Mouse (Mus musculus) neural tube, embryonic 12.5 days (tissue): Measurements from ENCODE around the gene Dclk1. TPM values are rescaled to one million over a fixed set of nuclear protein-coding genes. Genes with fewer than 3 reads are reported as not detected.
A peak's percentile ranks its signal among the peaks of the same experiment; 100 is the strongest.

Experiments
- ATAC-seq: fragments of 200-750 bp; cut with Nextera tagmentation; 2 replicates; pipeline ENCODE4 v1.8.0; 2017; ENCODE audit warnings: low read depth, mild to moderate bottlenecking, moderate TSS enrichment, moderate library complexity; ENCODE audit not compliant: low FRiP score
- H3K27ac ChIP-seq: fragments of 300-500 bp; sonication (generic); 2 replicates; pipeline ENCODE4 v1.5.1; 2016
- H3K27me3 ChIP-seq: fragments of 300-500 bp; sonication (generic); replicated peaks from 2 replicates; pipeline ENCODE4 v1.6.1; 2016; ENCODE audit warnings: mild to moderate bottlenecking
- H3K36me3 ChIP-seq: fragments of 300-500 bp; sonication (generic); 2 replicates; pipeline ENCODE4 v1.6.1; 2016; ENCODE audit warnings: mild to moderate bottlenecking
- H3K4me1 ChIP-seq: fragments of 300-500 bp; sonication (generic); 2 replicates; pipeline ENCODE4 v1.6.1; 2016
- H3K4me2 ChIP-seq: fragments of 300-500 bp; sonication (generic); replicated peaks from 2 replicates; pipeline ENCODE4 v1.6.1; 2016; ENCODE audit warnings: mild to moderate bottlenecking
- H3K4me3 ChIP-seq: fragments of 300-500 bp; sonication (generic); 2 replicates; pipeline ENCODE4 v1.5.1; 2016
- H3K9ac ChIP-seq: fragments of 300-500 bp; sonication (generic); 2 replicates; pipeline ENCODE4 v1.6.1; 2016; ENCODE audit warnings: mild to moderate bottlenecking
- H3K9me3 ChIP-seq: fragments of 300-500 bp; sonication (generic); 2 replicates; pipeline ENCODE4 v1.6.1; 2016; ENCODE audit warnings: mild to moderate bottlenecking
- WGBS: fragments of 180-500 bp; shearing (Covaris S2); methylation state at CpG from one replicate; pipeline ENCODE4 v1.1.7; 2016; 5-methylcytosine and 5-hydroxymethylcytosine counted together
- polyA plus RNA-seq: library from polyadenylated mRNA; unstranded; fragments of >200 nt; fragmentation: Nextera tagmentation; extraction: Ambion mirVana; gene quantifications from 2 replicates; pipeline ENCODE4 v1.2.1, GENCODE M21; 2016

Dclk1 gene
- polyA plus RNA-seq, 1 experiment from 2014 or later = 171 TPM

- Histone ChIP-seq H3K4me3 (no peak overlapping the region), H3K9me3 (no peaks in the 10 kb centered on the region), H3K36me3 (no peaks in the 10 kb centered on the region), H3K4me1 (peaks cover 7% of the 10 kb centered on the region), H3K9ac (no peak overlapping the region), H3K4me2 (no peak overlapping the region), H3K27me3 (no peaks in the 10 kb centered on the region), H3K27ac (no peak overlapping the region)
- WGBS = 81% methylated on average over 10 of the region's 10 CpGs
- ATAC-seq = no peak
These were observed 327.4 kb downstream of the Dclk1 start for GRCm38 (mm10) chr3:55569539-55569938.

- Histone ChIP-seq H3K27ac (no peak overlapping the region), H3K4me1 (peaks cover 7% of the 10 kb centered on the region)
- 85% methylated on average over 3 of the region's 3 CpGs for WGBS
These were observed 328.9 kb downstream of the Dclk1 start for GRCm38 (mm10) chr3:55571034-55571433.

GRCm38 (mm10) chr3:55571552-55572296 is 329.6 kb downstream of the Dclk1 start:
- Histone ChIP-seq H3K4me3 (no peak overlapping the region), H3K27ac (0 out of 2 replicates have a peak overlapping the region, but pooled peaks have one; percentile 53), H3K9me3 (no peaks in the 10 kb centered on the region), H3K27me3 (no peaks in the 10 kb centered on the region), H3K9ac (no peak overlapping the region), H3K36me3 (no peaks in the 10 kb centered on the region), H3K4me2 (peak overlapping the region; percentile 15; the same call in 1 of the 2 replicates), H3K4me1 (peaks cover 7% of the 10 kb centered on the region)
- ATAC-seq = peak; percentile 84
- 39% methylated on average over 11 of the region's 11 CpGs for WGBS

More at GRCm38 (mm10) chr3:55571034-55571433, 328.9 kb downstream of the Dclk1 start:
- no peak overlapping the region for H3K9ac ChIP-seq
- no peaks in the 10 kb centered on the region for H3K27me3 ChIP-seq
- H3K36me3 ChIP-seq = no peaks in the 10 kb centered on the region
- no peak overlapping the region for H3K4me2 ChIP-seq
- no peak for ATAC-seq
- no peaks in the 10 kb centered on the region for H3K9me3 ChIP-seq
- H3K4me3 ChIP-seq = no peak overlapping the region

DNA sequence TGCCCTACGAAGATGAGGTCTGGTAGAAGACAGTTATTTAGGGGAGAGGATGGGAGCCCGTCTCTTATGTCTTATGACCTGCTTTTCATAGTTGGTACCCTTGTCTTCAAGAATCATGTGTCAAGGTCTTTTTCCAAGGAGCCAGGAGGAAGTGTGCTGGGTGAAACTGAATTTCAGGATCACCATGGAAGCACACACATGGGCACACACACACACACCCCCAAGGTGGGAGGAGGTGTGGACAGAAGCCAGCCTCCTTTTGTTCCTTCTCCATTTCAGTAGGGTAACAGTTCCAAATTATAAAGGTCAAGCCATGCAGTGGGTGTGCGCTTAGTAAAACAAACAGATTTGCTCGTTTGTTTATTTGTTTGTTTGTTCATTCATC is 330.1 kb downstream of the Dclk1 start:
- peak; percentile 48; the same call in 1 of the 2 replicates for ATAC-seq
- Histone ChIP-seq H3K4me1 (peaks cover 7% of the 10 kb centered on the region), H3K9me3 (no peaks in the 10 kb centered on the region), H3K27me3 (no peaks in the 10 kb centered on the region), H3K4me2 (no peak overlapping the region; the same call in 1 of the 2 replicates), H3K27ac (peak overlapping the region; percentile 53; the same call in 1 of the 2 replicates), H3K36me3 (no peaks in the 10 kb centered on the region), H3K4me3 (no peak overlapping the region), H3K9ac (no peak overlapping the region)
- 69% methylated on average over 4 of the region's 4 CpGs for WGBS

- Histone ChIP-seq H3K4me2 (no peak overlapping the region), H3K9ac (no peak overlapping the region), H3K27me3 (no peaks in the 10 kb centered on the region), H3K27ac (no peak overlapping the region), H3K9me3 (no peaks in the 10 kb centered on the region), H3K4me3 (no peak overlapping the region), H3K36me3 (no peaks in the 10 kb centered on the region), H3K4me1 (peaks cover 7% of the 10 kb centered on the region)
- 57% methylated on average over 4 of the region's 4 CpGs for WGBS
- ATAC-seq = no peak
These were observed 331.8 kb downstream of the Dclk1 start for GRCm38 (mm10) chr3:55574003-55574402.

DNA sequence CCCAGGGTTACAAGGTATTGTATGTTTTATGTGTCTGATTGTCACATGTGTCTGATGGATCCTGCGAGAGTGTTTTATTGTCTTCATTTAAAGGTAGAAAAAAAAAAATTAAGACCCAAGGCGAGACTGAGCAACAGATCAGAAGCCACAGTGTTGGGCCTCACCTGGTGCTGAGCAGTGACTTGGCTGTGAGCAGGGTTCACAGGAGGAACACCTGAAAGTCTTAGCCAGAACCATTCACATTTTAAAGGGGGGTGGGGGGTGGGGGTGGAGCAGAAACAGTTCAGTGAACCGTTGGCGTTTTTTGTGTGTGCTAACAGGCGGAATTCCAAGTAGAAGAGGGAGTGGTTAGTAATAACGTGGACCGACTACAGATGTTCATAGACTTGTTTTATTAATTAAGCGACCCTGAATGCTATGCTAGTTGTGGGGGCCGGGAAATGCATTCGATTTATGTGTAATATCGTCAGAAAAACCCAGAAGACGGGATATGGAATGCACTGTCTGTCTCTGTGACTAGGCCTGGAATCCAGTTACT is 345.3 kb downstream of the Dclk1 start:
- Histone ChIP-seq H3K27ac (0 out of 2 replicates have a peak overlapping the region, but pooled peaks have one; percentile 50), H3K9me3 (no peaks in the 10 kb centered on the region), H3K36me3 (no peaks in the 10 kb centered on the region), H3K4me1 (peaks cover 16% of the 10 kb centered on the region), H3K4me3 (no peak overlapping the region), H3K4me2 (peak overlapping the region; percentile 39), H3K9ac (0 out of 2 replicates have a peak overlapping the region, but pooled peaks have one; percentile 22), H3K27me3 (no peaks in the 10 kb centered on the region)
- 0 out of 2 replicates have a peak, but pooled peaks have one; percentile 22 for ATAC-seq
- WGBS = 31% methylated on average over 12 of the region's 12 CpGs

DNA sequence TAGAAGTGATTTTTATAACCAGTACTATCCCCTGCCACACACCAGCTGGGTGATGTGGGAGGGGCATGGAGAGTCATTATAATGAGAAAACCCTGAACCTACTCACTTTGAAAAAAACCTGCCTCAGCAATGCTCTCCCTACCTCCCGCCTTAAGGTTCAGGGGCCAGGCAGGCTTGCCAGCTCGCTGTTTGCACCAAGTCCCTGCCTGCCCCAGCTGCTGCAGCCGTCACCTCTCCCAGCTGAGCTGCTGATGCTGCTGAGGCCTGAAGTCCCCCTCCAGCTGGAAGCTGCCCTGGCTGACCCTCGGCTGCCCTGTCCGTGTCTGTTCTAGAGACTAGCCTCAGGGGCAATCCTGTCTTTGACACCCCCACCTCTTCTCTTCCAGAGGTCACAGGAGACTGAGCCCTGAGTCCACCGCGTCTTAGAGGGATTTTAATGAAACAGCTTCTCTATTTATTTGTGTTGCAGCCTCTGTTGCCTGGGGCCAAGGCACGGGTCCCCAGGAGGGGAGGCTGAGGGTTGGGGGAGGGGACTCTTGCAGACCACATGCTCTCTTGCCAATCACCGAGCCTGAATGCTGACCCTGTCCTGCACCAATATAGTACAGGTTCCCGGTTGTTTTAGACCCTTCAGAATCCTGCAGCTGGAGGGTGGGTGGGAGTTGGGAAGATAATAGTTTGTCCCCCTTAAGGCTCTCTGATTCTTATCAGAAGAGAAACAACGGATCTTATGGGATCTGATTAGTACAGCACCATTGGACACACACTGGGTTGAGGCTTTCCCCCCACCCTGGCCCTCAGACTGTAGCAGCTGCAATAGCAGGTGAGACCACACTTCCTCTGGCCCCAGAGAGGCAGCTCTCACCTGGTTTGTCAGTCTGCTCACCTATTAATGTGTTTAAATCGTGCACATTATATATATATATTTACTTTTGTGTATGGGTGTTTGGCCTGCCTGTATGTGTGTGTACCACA is 346.1 kb downstream of the Dclk1 start:
- WGBS = 11% methylated on average over 12 of the region's 12 CpGs
- ATAC-seq = peak; percentile 84

More for the DNA sequence above, 346.1 kb downstream of the Dclk1 start:
- H3K27ac ChIP-seq = 0 out of 2 replicates have a peak overlapping the region, but pooled peaks have one; percentile 50
- H3K4me3 ChIP-seq = no peak overlapping the region
- H3K9ac ChIP-seq = 0 out of 2 replicates have a peak overlapping the region, but pooled peaks have one; percentile 22
- H3K27me3 ChIP-seq = no peaks in the 10 kb centered on the region
- peaks cover 16% of the 10 kb centered on the region for H3K4me1 ChIP-seq
- H3K4me2 ChIP-seq = peak overlapping the region; percentile 39
- H3K36me3 ChIP-seq = no peaks in the 10 kb centered on the region
- H3K9me3 ChIP-seq = no peaks in the 10 kb centered on the region

Other genes starting within 250 kb of the Dclk1 start
- 1.8 and 2.0 TPM in 2 replicates for gene Ccna1, start 186.9 kb upstream of the Dclk1 start, polyA plus RNA-seq
- gene Spg20, start 130.3 kb upstream of the Dclk1 start, polyA plus RNA-seq = 34.2 and 37.4 TPM in 2 replicates
- gene Ccdc169, start 105.0 kb upstream of the Dclk1 start, polyA plus RNA-seq = not detected in 2 replicates
- gene Sohlh2, start 60.3 kb upstream of the Dclk1 start, polyA plus RNA-seq = 0.08 TPM in 1 of 2 replicates, not detected in the other
- not detected in 2 replicates for gene Gm21954, start 229.8 kb downstream of the Dclk1 start, polyA plus RNA-seq